Mouse (Mus musculus) embryonic fibroblast, embryonic 13.5 days (primary cell): Measurements from ENCODE around the gene Lyzl4.

Source experiments
- CTCF ChIP-seq: IDR thresholded peaks from 2 replicates; pipeline ENCODE4 v1.5.1; 2011; ENCODE audit warnings: mild to moderate bottlenecking, control low read depth, low read length, moderate library complexity, borderline replicate concordance; ENCODE audit not compliant: insufficient read depth
- POLR2A ChIP-seq: IDR thresholded peaks from 2 replicates; pipeline ENCODE4 v1.6.1; 2011; ENCODE audit warnings: low read depth, mild to moderate bottlenecking, control low read depth, low read length, moderate library complexity

GRCm38 (mm10) chr9:121635835-121636576 is 5.9 kb downstream of the Lyzl4 start:
- no peak for TF ChIP-seq POLR2A
- no peak for TF ChIP-seq CTCF
